Mouse (Mus musculus) limb, embryonic 11.5 days (tissue): ENCODE measurements around the gene Adipoq. TPM values are rescaled to one million over a fixed set of nuclear protein-coding genes. Genes with fewer than 3 reads are reported as not detected.

ENCODE experiments used
- ATAC-seq: fragments of 200-750 bp; cut with Nextera tagmentation; 2 replicates; pipeline ENCODE4 v1.8.0; 2017; ENCODE audit warnings: low read depth; ENCODE audit not compliant: insufficient number of reproducible peaks, low FRiP score, low TSS enrichment
- DNase-seq: peaks from one replicate; pipeline ENCODE4 v3.0.0-alpha.2; 2015; ENCODE audit warnings: low spot score
- H3K27ac ChIP-seq: fragments of 300-500 bp; sonication (generic); replicated peaks from 2 replicates; pipeline ENCODE4 v1.5.1; 2014; ENCODE audit warnings: low read depth, mild to moderate bottlenecking, low read length
- H3K27me3 ChIP-seq: fragments of 300-500 bp; sonication (generic); 2 replicates; pipeline ENCODE4 v1.6.1; 2014; ENCODE audit warnings: mild to moderate bottlenecking, low read length, mixed read lengths; ENCODE audit not compliant: control insufficient read depth, insufficient read depth
- H3K36me3 ChIP-seq: fragments of 300-500 bp; sonication (generic); 2 replicates; pipeline ENCODE4 v1.6.1; 2014; ENCODE audit warnings: mild to moderate bottlenecking, low read length, moderate library complexity, mixed read lengths; ENCODE audit not compliant: control insufficient read depth, insufficient read depth
- H3K4me1 ChIP-seq: fragments of 300-500 bp; sonication (generic); 2 replicates; pipeline ENCODE4 v1.6.1; 2014; ENCODE audit warnings: low read length, mixed read lengths; ENCODE audit not compliant: control insufficient read depth, insufficient read depth
- H3K4me2 ChIP-seq: fragments of 300-500 bp; sonication (generic); 2 replicates; pipeline ENCODE4 v1.6.1; 2014; ENCODE audit warnings: low read depth, mild to moderate bottlenecking, moderate library complexity; ENCODE audit not compliant: severe bottlenecking
- H3K4me3 ChIP-seq: fragments of 300-500 bp; sonication (generic); 2 replicates; pipeline ENCODE4 v1.5.1; 2014; ENCODE audit warnings: low read depth, low read length
- H3K9ac ChIP-seq: fragments of 300-500 bp; sonication (generic); 2 replicates; pipeline ENCODE4 v1.6.1; 2014; ENCODE audit warnings: mild to moderate bottlenecking, low read length
- H3K9me3 ChIP-seq: fragments of 300-500 bp; sonication (generic); 2 replicates; pipeline ENCODE4 v1.6.1; 2016; ENCODE audit warnings: low read length; ENCODE audit not compliant: control insufficient read depth
- WGBS: fragments of 180-500 bp; shearing (Covaris S2); extraction: QIAGEN DNeasy Blood & Tissue Kit; methylation state at CpG from one replicate; pipeline ENCODE4 v1.1.7; 2014; 5-methylcytosine and 5-hydroxymethylcytosine counted together
- microRNA-seq: library from miRNA; unstranded; fragments of <30 nt; microRNA quantifications from one replicate; pipeline ENCODE4, GENCODE M21; 2016
- polyA plus RNA-seq: library from polyadenylated mRNA; unstranded; fragments of >200 nt; fragmentation: Nextera tagmentation; extraction: Ambion mirVana; gene quantifications from 2 replicates; pipeline ENCODE4 v1.2.1, GENCODE M21; 2014

Adipoq gene
- polyA plus RNA-seq, 1 experiment from 2014 or later = not detected

GRCm38 (mm10) chr16:23187983-23188382 is 41.6 kb downstream of the Adipoq start:
- H3K4me1 ChIP-seq = no peaks in the 10 kb centered on the region
- H3K27me3 ChIP-seq = no peaks in the 10 kb centered on the region
- WGBS = 87% methylated on average over 7 of the region's 7 CpGs
- ATAC-seq (no peak), DNase-seq (no peak)
- no peak overlapping the region for H3K27ac ChIP-seq
- no peaks in the 10 kb centered on the region for H3K36me3 ChIP-seq
- no peak overlapping the region for H3K4me2 ChIP-seq
- no peak overlapping the region for H3K4me3 ChIP-seq
- no peaks in the 10 kb centered on the region for H3K9me3 ChIP-seq
- H3K9ac ChIP-seq = no peak overlapping the region

- Histone ChIP-seq H3K4me3 (no peak overlapping the region), H3K36me3 (no peaks in the 10 kb centered on the region), H3K9me3 (no peaks in the 10 kb centered on the region), H3K9ac (no peak overlapping the region), H3K27ac (no peak overlapping the region), H3K4me1 (no peaks in the 10 kb centered on the region), H3K4me2 (no peak overlapping the region), H3K27me3 (no peaks in the 10 kb centered on the region)
- ATAC-seq = no peak
- DNase-seq = no peak
- 79% methylated on average over 1 of the region's 1 CpGs for WGBS
These were observed 43.3 kb downstream of the Adipoq start for GRCm38 (mm10) chr16:23189612-23190011.

GRCm38 (mm10) chr16:23191560-23192242 is 45.4 kb downstream of the Adipoq start:
- Histone ChIP-seq H3K4me1 (no peaks in the 10 kb centered on the region), H3K9ac (no peak overlapping the region), H3K27ac (no peak overlapping the region), H3K9me3 (no peaks in the 10 kb centered on the region), H3K4me2 (no peak overlapping the region), H3K36me3 (no peaks in the 10 kb centered on the region), H3K4me3 (no peak overlapping the region), H3K27me3 (no peaks in the 10 kb centered on the region)
- WGBS = 73% methylated on average over 9 of the region's 9 CpGs
- no peak for DNase-seq
- ATAC-seq = no peak

- H3K36me3 ChIP-seq = no peaks in the 10 kb centered on the region
- ATAC-seq = no peak
- H3K4me1 ChIP-seq = no peaks in the 10 kb centered on the region
- H3K9ac ChIP-seq = no peak overlapping the region
- WGBS = 87% methylated on average over 7 of the region's 7 CpGs
- no peak overlapping the region for H3K27ac ChIP-seq
- no peak overlapping the region for H3K4me3 ChIP-seq
- no peaks in the 10 kb centered on the region for H3K27me3 ChIP-seq
- no peak for DNase-seq
- H3K4me2 ChIP-seq = no peak overlapping the region
- no peaks in the 10 kb centered on the region for H3K9me3 ChIP-seq
These were observed 49.3 kb downstream of the Adipoq start for GRCm38 (mm10) chr16:23195618-23196017.

- ATAC-seq (no peak), DNase-seq (no peak)
- H3K9me3 ChIP-seq = no peaks in the 10 kb centered on the region
- no peak overlapping the region for H3K4me3 ChIP-seq
- H3K4me2 ChIP-seq = no peak overlapping the region
- H3K27ac ChIP-seq = no peak overlapping the region
- H3K9ac ChIP-seq = no peak overlapping the region
- no peaks in the 10 kb centered on the region for H3K27me3 ChIP-seq
- no peaks in the 10 kb centered on the region for H3K4me1 ChIP-seq
- no peaks in the 10 kb centered on the region for H3K36me3 ChIP-seq
These were observed 50.0 kb downstream of the Adipoq start for GRCm38 (mm10) chr16:23196296-23196695.

- H3K9ac ChIP-seq = no peak overlapping the region
- no peaks in the 10 kb centered on the region for H3K27me3 ChIP-seq
- H3K4me1 ChIP-seq = no peaks in the 10 kb centered on the region
- H3K27ac ChIP-seq = no peak overlapping the region
- no peak for DNase-seq
- no peak overlapping the region for H3K4me3 ChIP-seq
- no peaks in the 10 kb centered on the region for H3K9me3 ChIP-seq
- no peak for ATAC-seq
- no peaks in the 10 kb centered on the region for H3K36me3 ChIP-seq
- no peak overlapping the region for H3K4me2 ChIP-seq
- WGBS = 88% methylated on average over 6 of the region's 6 CpGs
These were observed 50.5 kb downstream of the Adipoq start for GRCm38 (mm10) chr16:23196791-23197190.

- H3K27me3 ChIP-seq = no peaks in the 10 kb centered on the region
- H3K4me2 ChIP-seq = no peak overlapping the region
- no peaks in the 10 kb centered on the region for H3K36me3 ChIP-seq
- no peaks in the 10 kb centered on the region for H3K4me1 ChIP-seq
- DNase-seq (no peak), ATAC-seq (no peak)
- H3K4me3 ChIP-seq = no peak overlapping the region
- no peak overlapping the region for H3K27ac ChIP-seq
- H3K9ac ChIP-seq = no peak overlapping the region
- H3K9me3 ChIP-seq = no peaks in the 10 kb centered on the region
These were observed 55.2 kb downstream of the Adipoq start for GRCm38 (mm10) chr16:23201498-23201897.

Small RNA genes lying within 50 kb of the gene (microRNA-seq; reads per million reads assigned to microRNA genes)
- gene Gm49346 = not detected

Other genes with a start within 250 kb of the Adipoq start
- gene Fetub, start 228.2 kb upstream of the Adipoq start, polyA plus RNA-seq = not detected in 2 replicates
- not detected in 2 replicates for gene Hrg, start 195.5 kb upstream of the Adipoq start, polyA plus RNA-seq
- gene Kng2, start 117.1 kb upstream of the Adipoq start, polyA plus RNA-seq = not detected in 2 replicates
- gene Kng1, start 88.7 kb upstream of the Adipoq start, polyA plus RNA-seq = 0.33 TPM in 1 of 2 replicates, not detected in the other
- 228 and 233 TPM in 2 replicates for gene Eif4a2, start 39.1 kb upstream of the Adipoq start, polyA plus RNA-seq
- gene Rfc4, start 18.8 kb upstream of the Adipoq start, polyA plus RNA-seq = 203 and 210 TPM in 2 replicates
- gene St6gal1, start 78.2 kb downstream of the Adipoq start, polyA plus RNA-seq = 29.1 and 30.4 TPM in 2 replicates